Mouse (Mus musculus): ENCODE results near the gene Cc2d2b. TPM values are rescaled to one million over a fixed set of nuclear protein-coding genes. Genes with fewer than 3 reads are reported as not detected.

Cc2d2b gene
- total RNA-seq, 2 experiments from 2014 or later = 0.30 to 0.99 TPM

Other genes with a start within 250 kb of the Cc2d2b start
- gene Sorbs1, start 235.0 kb upstream of the Cc2d2b start, total RNA-seq (2021) = 100 to 1,000 TPM; 124 to 140 TPM
- 10 to 100 TPM; 23.1 to 30.4 TPM for gene Aldh18a1, start 160.3 kb upstream of the Cc2d2b start, total RNA-seq (2021)
- 10 to 100 TPM; 22.4 to 24.5 TPM for gene Tctn3, start 136.5 kb upstream of the Cc2d2b start, total RNA-seq (2021)
- gene Entpd1, start 136.4 kb upstream of the Cc2d2b start, total RNA-seq (2021) = 10 to 100 TPM; 18.9 to 22.6 TPM
- gene Ccnj, start 82.5 kb downstream of the Cc2d2b start, total RNA-seq (2021) = 1 to 10 TPM; 7.0 to 7.6 TPM
- gene Zfp518a, start 146.0 kb downstream of the Cc2d2b start, total RNA-seq (2021) = 10 to 100 TPM in 1 of 2 experiments, 1 to 10 TPM in 1; 8.7 to 10.4 TPM
- gene Blnk, start 245.8 kb downstream of the Cc2d2b start, total RNA-seq (2021) = 10 to 100 TPM in 1 of 2 experiments, 1 to 10 TPM in 1; 7.6 to 10.8 TPM